Mouse (Mus musculus) heart, postnatal 0 days (tissue): ENCODE data around the gene Tmem239.

Experiments used
- CTCF ChIP-seq: IDR thresholded peaks from 2 replicates; pipeline ENCODE4 v1.5.1; 2016; ENCODE audit warnings: antibody characterized with exemption, control low read depth, low read depth
- EP300 ChIP-seq: IDR thresholded peaks from 2 replicates; pipeline ENCODE4 v1.6.1; 2016; ENCODE audit warnings: antibody characterized with exemption, low read depth

GRCm38 (mm10) chr2:130449794-130450433 lies 43.6 kb downstream of the Tmem239 start, which contains the start of gene Ptpra:
- TF ChIP-seq CTCF, result no peak
- no peak for TF ChIP-seq EP300
